Mouse (Mus musculus): ENCODE data around the gene Creg1.

- TF ChIP-seq POLR2A (IDR thresholded peaks at IDR 0.05; ENCODE audit: insufficient read depth, low read length): no peak
- no peak for TF ChIP-seq EP300 (IDR thresholded peaks at IDR 0.05; ENCODE audit: insufficient read depth, low read depth, low read length)
Measured at GRCm38 (mm10) chr1:165770181-165770759, 6.7 kb downstream of the Creg1 start.

Measured in ES-Bruce4 (cell line).